Mouse (Mus musculus): ENCODE measurements around the gene St6galnac3. TPM values are rescaled to one million over a fixed set of nuclear protein-coding genes. Genes with fewer than 3 reads are reported as not detected.

The St6galnac3 gene
- total RNA-seq, 1 experiment from 2014 or later, result 10.9 TPM

- DNase-seq, result no peak
These were observed 72.1 kb downstream of the St6galnac3 start for GRCm38 (mm10) chr3:153652850-153653249.

GRCm38 (mm10) chr3:153648713-153649112 is 76.3 kb downstream of the St6galnac3 start:
- no peak for DNase-seq

DNA sequence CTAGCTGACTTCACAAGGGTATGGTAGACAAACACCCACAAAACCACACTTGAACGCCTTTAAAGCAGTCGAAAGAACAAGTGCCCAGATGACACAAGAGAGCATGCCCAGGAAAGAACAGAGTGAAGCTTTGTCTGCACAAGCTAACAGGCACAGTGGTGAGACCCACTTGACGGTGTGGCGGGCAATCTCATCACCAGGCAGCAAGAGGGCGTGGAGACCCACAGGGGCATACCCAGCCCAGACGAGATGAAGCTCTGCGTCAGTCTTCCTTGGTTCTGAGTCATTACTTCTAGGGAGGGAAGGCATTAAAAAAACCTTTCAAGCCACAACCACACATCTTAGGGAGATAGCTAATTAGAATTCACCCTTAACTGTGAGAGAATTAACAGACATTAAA is 79.2 kb downstream of the St6galnac3 start:
- no peak for DNase-seq

DNA sequence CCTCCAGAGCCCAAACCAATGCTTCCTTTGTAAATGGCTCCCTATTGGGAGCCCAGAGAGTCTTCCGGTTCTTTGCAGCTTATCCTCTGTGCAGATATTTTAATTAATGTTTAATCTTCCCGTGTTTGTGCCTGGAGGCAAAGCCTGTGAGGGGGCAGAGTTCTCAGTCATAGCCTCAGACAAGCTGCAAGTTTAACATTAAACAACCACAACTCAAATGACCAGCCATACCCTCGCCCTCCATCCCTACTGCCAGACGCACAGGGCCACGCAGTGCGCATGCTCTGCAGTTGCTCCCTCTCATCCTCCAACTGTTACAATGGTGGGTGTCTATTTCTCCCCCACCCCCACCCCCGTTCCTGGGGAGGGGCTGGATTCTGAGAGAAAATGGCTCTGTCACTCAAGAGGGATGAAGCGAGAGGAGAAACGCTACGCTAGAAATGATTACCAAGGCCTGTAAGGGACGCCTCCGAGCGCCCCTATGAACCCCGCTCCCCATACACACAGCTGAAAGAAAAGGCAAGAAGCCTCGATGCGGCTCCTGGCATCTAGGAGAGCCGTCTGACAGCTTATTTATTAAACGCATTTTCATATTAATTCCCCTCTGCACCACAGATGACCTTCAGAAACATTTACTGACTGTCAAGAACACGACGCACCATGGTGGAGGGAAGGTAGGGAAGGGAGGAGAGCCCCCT is 81.0 kb downstream of the St6galnac3 start:
- DNase-seq, result no peak

- no peak for DNase-seq
These were observed 82.1 kb downstream of the St6galnac3 start for GRCm38 (mm10) chr3:153642826-153643225.

DNA sequence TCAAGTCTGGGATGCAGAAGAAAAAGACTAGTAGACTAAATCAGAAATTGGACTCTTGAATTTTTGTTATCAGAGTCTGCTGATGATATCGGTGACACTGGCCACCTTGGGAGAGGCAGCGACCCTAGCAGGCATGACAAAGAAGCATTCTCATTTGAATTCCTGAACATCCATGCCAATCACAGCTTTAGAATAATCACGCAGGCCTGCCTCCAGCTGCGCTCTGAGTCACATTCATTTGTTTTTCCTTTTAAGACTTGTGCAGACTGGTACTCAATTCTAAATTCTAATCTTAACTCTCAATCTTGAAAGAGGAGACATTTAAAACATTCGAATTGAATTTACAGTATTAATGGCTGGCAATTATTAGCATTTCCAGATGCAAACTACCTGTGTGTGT is 83.2 kb downstream of the St6galnac3 start:
- DNase-seq, result no peak

- DNase-seq, result no peak
These were observed 87.6 kb downstream of the St6galnac3 start for GRCm38 (mm10) chr3:153637336-153637735.

- no peak for DNase-seq
These were observed 88.2 kb downstream of the St6galnac3 start for GRCm38 (mm10) chr3:153636804-153637153.

- no peak for DNase-seq
These were observed 88.7 kb downstream of the St6galnac3 start for GRCm38 (mm10) chr3:153636094-153636803.

GRCm38 (mm10) chr3:153631988-153632672 is 92.8 kb downstream of the St6galnac3 start:
- DNase-seq, result no peak

DNA sequence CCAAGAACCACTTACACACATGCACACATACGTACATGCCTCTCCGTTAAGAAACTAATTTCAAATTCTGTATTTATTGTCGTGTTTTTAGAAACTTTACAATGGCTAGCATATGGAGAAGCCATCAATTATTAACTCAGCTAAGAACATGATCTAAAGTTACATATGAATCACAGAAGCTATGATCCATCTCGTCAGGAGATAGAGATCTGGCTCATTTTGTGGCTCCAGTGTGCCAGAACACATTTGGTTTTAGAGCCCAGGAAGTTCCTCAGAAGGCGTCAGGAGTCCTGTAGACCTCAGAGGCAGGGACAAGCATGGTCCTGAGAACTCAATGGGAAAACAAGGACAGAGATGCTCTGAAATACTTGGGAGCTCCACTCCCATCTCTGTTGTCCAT is 98.7 kb downstream of the St6galnac3 start:
- no peak for DNase-seq

DNA sequence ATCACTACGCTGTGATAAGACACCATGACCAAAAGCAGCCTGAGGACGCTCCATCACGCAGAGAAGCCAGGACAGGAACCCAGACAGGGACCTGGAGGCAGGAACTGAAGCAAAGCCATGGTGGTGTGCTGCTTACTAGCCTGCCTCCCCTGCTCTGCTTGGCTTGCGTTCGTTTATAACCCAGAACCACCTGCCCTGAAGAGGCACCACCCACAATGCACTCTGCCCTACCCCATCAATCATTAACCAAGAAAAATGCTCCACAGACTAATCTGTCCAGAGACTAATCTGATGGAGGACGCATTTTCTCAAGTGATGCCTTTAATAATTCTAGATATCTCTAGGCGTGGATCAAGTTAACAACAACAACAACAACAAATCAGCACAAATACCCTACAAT is 106.0 kb downstream of the St6galnac3 start:
- no peak for DNase-seq

GRCm38 (mm10) chr3:153616849-153617248 is 108.1 kb downstream of the St6galnac3 start:
- no peak for DNase-seq

DNA sequence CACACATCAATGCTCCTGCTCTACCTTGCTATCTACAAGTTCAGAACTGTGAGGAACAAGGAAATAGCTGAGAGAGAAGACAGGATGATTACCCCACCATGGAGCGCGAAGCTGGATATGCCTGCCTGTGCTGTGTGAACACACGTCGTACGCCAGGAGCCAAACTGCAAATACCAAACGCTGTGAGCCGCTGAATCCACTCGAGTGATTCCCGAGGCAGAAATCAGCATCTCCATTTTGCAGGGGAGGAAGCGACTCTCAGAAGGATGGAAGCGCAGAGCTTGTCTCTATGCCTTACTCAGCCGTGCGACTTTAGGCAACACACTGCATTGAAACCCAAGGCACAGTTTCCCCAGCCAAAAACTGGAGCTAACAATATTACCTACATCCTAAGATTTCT is 114.7 kb downstream of the St6galnac3 start:
- no peak for DNase-seq

GRCm38 (mm10) chr3:153606331-153606730 is 118.6 kb downstream of the St6galnac3 start:
- no peak for DNase-seq

GRCm38 (mm10) chr3:153605767-153606098 is 119.2 kb downstream of the St6galnac3 start:
- no peak for DNase-seq

GRCm38 (mm10) chr3:153605089-153605766 is 119.7 kb downstream of the St6galnac3 start:
- DNase-seq, result no peak

DNA sequence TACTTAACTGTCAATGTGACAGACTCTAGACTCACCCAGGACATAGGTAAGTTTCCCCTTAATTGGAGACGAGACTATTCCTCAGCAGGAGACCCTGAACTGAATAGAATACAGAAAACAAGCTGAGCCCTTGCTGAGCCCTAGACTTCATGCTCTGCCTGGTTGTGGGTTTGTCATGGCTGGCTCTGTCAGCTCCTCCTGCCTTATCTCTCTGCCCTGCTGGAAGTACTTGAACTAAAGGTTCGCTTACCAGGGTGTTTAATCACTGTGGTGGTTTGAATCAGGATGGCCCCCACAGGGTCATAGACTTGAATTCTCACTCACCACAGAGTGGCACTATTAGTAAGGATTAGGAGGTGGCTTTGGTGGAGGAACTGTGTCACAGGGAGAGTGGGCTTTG is 125.8 kb downstream of the St6galnac3 start:
- no peak for DNase-seq

DNA sequence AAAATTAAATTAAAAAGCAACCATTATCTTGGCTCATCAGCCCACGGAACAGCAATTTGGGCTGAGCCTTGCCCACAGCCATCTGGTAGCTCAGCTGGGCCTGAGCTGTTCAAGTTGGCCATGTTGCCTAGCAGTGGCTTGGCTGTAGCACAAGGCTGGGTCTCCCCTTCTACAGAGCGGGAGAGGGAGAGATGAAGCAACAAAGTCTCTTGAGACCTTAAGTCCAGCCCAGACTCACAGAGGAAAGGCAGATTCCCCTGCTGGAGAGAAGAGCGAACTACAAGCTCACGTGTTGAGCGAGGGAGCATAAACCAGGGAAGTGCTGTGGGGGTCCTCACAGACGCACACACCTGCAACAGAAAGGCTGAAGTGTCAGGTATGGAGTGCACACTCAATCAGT is 126.3 kb downstream of the St6galnac3 start:
- no peak for DNase-seq

DNA sequence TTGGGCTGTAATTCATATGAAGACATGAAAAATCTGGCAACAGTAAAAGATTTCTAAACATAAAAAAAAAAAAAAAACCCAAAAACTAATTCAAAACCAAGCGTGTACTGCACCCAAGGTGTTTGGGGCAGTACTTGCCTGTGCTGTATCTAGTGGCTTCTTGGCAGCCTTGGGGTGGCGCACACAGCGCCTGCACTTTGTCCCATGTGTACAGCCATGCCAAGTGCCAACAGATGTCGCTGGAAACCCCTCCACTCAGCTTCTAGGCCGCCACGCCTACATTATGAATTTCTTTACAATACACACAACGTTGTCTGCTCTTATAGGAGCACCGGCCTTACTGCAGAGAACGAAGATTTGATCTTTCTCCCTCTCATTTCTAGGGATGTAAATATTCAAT is 130.4 kb downstream of the St6galnac3 start:
- no peak for DNase-seq

DNA sequence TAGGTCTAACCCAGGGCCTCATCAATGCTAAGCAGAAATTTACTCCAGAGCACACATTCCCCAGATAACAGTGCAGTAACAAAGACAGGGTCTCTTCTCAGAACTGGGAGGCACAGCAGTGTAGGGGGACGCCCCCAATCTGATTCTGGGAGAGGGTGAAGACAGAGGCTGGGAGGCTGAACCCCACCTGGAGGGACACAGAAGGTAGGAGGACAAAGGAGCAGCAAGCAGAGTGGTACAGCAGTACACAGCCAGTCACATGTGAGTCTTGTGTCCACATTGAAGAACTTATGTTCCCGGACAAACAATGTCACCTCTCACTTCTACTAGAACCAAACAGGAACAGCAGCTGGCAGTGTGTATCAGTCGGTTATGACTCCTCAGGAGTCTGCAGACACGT is 131.0 kb downstream of the St6galnac3 start:
- DNase-seq, result no peak

DNA sequence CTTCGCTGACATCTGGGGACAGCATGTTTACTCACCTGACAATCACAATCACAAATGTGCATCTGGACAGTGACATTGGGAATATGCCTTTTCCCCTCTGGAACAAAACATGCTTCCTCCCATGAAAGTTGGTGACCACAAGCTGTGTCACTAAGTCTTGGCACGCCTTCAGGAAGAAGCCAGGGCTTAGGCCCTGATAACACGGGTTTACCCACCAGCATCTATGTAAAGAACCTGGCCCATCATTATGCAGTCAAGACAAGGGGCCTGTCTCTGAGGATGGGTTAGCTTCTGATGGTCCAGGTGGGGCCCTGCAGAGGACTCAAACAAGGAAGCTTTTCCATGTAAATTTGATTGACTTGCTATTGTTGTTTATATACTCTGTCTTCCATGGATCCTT is 131.9 kb downstream of the St6galnac3 start:
- no peak for DNase-seq

- no peak for DNase-seq
These were observed 137.4 kb downstream of the St6galnac3 start for GRCm38 (mm10) chr3:153587594-153587993.

Measured in adrenal gland, postnatal 14 days (tissue).